Mouse (Mus musculus) stomach, postnatal 0 days (tissue): ENCODE results near the gene Sparc. TPM values are rescaled to one million over a fixed set of nuclear protein-coding genes. Genes with fewer than 3 reads are reported as not detected.

Experiments
- ATAC-seq: fragments of 200-750 bp; cut with Nextera tagmentation; 2 replicates; pipeline ENCODE4 v1.8.0; 2017; ENCODE audit not compliant: low FRiP score, low TSS enrichment
- DNase-seq: peaks from one replicate; pipeline ENCODE4 v3.0.0-alpha.2; 2016; ENCODE audit warnings: low spot score
- H3K27ac ChIP-seq: fragments of 300-500 bp; sonication (generic); replicated peaks from 2 replicates; pipeline ENCODE4 v1.5.1; 2014; ENCODE audit warnings: mild to moderate bottlenecking, control low read depth
- H3K27me3 ChIP-seq: fragments of 300-500 bp; sonication (generic); 2 replicates; pipeline ENCODE4 v1.6.1; 2014; ENCODE audit warnings: low read length; ENCODE audit not compliant: control insufficient read depth, insufficient read depth
- H3K36me3 ChIP-seq: fragments of 300-500 bp; sonication (generic); 2 replicates; pipeline ENCODE4 v1.6.1; 2014; ENCODE audit warnings: low read length, mixed read lengths; ENCODE audit not compliant: control insufficient read depth, insufficient read depth
- H3K4me1 ChIP-seq: fragments of 300-500 bp; sonication (generic); replicated peaks from 2 replicates; pipeline ENCODE4 v1.6.1; 2014; ENCODE audit warnings: antibody characterized with exemption; ENCODE audit not compliant: control insufficient read depth, insufficient read depth
- H3K4me2 ChIP-seq: fragments of 300-500 bp; sonication (generic); replicated peaks from 2 replicates; pipeline ENCODE4 v1.6.1; 2014; ENCODE audit warnings: low read depth, mild to moderate bottlenecking, control low read depth, moderate library complexity
- H3K4me3 ChIP-seq: fragments of 300-500 bp; sonication (generic); 2 replicates; pipeline ENCODE4 v1.5.1; 2014; ENCODE audit warnings: low read depth, low read length, control low read depth
- H3K9ac ChIP-seq: fragments of 300-500 bp; sonication (generic); 2 replicates; pipeline ENCODE4 v1.6.1; 2014; ENCODE audit warnings: mild to moderate bottlenecking, low read length, control low read depth, mixed read lengths
- H3K9me3 ChIP-seq: fragments of 300-500 bp; sonication (generic); 2 replicates; pipeline ENCODE4 v1.6.1; 2016; ENCODE audit warnings: low read length; ENCODE audit not compliant: control insufficient read depth
- CTCF ChIP-seq: IDR thresholded peaks from 2 replicates; pipeline ENCODE4 v1.5.1; 2016; ENCODE audit warnings: antibody characterized with exemption, low read depth, mild to moderate bottlenecking, moderate library complexity
- EP300 ChIP-seq: optimal IDR thresholded peaks from 2 replicates; pipeline ENCODE3; 2016; ENCODE audit warnings: antibody characterized with exemption
- WGBS: fragments of 180-500 bp; shearing (Covaris S2); extraction: QIAGEN DNeasy Blood & Tissue Kit; methylation state at CpG from one replicate; pipeline ENCODE4 v1.1.7; 2014; 5-methylcytosine and 5-hydroxymethylcytosine counted together
- polyA plus RNA-seq: library from polyadenylated mRNA; unstranded; fragments of >200 nt; fragmentation: Nextera tagmentation; extraction: Ambion mirVana; gene quantifications from 2 replicates; pipeline ENCODE4 v1.2.1, GENCODE M21; 2015

Sparc gene
- polyA plus RNA-seq, 1 experiment from 2014 or later: 1,849 TPM

DNA sequence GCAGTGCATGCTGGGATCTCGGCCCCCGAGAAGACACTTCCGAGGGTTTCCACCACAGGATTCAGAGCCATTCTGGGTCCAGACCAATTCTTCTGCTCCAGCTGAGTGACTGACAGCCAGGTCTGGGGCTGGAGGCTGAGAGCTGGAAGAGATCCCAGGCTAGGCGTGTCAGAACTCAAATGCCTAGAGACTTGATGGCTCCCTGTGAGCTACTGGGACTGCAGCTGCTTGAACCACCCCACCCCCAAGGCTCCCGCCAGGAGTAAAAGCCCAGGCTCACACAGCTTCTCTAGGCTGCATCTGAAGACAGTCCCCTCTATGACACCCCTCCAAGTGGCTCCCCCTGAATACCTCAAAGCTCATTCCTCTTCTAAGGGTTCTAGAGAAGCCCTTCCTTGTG lies 44.6 kb downstream of the Sparc start:
- no peak overlapping the region for H3K9ac ChIP-seq
- H3K4me2 ChIP-seq: no peak overlapping the region
- no peak overlapping the region; the same call in 1 of the 2 replicates for H3K27ac ChIP-seq
- ATAC-seq (no peak; the same call in 1 of the 2 replicates), DNase-seq (peak; percentile 34)
- 18% methylated on average over 5 of the region's 5 CpGs for WGBS
- TF ChIP-seq CTCF: no peak
- no peak for TF ChIP-seq EP300
- peaks cover 7% of the 10 kb centered on the region for H3K4me1 ChIP-seq
- H3K9me3 ChIP-seq: no peaks in the 10 kb centered on the region
- no peak overlapping the region for H3K4me3 ChIP-seq
- no peaks in the 10 kb centered on the region for H3K27me3 ChIP-seq
- no peaks in the 10 kb centered on the region for H3K36me3 ChIP-seq

DNA sequence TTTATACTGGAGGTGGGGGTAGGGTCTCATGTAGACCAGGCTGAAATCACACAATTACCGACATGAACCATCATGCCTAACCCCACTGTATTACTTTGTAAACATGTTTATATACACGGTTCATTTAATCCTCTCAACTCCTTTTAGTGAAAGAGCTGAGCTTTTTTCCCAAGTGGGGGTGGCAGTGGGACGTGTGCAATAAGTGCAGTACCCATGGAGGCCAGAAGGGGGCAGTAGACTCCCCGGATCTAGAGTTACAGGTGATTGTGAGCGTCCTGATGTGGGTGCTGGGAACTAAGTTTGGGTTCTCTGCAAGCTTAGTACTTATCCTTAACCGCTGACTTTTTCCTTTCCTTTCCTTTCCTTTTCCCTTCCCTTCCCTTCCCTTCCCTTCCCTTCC lies 49.1 kb downstream of the Sparc start:
- no peaks in the 10 kb centered on the region for H3K9me3 ChIP-seq
- peak; percentile 58 for TF ChIP-seq CTCF
- TF ChIP-seq EP300: no peak
- H3K4me2 ChIP-seq: no peak overlapping the region

DNA sequence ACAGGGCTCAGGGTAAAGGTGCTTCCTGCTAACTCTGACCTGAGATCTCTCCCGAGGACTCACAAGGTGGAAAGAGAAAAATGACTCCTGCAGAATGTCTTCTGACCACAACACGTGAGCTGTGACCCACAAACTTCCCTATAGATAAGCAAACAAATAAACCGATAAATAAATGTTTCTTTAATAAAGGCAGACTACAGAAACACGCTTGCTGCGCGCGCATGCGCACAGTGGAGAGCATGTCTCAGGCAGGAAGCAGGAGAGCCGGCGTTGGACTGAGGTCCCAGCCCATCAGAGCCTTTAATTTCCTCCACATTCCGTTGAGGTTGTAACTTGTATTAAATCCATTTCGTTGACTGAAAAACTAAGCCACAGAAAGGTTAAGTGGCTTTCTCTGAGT lies 49.6 kb downstream of the Sparc start:
- Histone ChIP-seq H3K4me1 (no peaks in the 10 kb centered on the region), H3K9me3 (no peaks in the 10 kb centered on the region), H3K36me3 (no peaks in the 10 kb centered on the region), H3K4me2 (no peak overlapping the region), H3K4me3 (no peak overlapping the region), H3K27me3 (no peaks in the 10 kb centered on the region), H3K9ac (no peak overlapping the region), H3K27ac (no peak overlapping the region)
- 80% methylated on average over 12 of the region's 12 CpGs for WGBS
- ATAC-seq (no peak), DNase-seq (no peak)
- TF ChIP-seq CTCF: no peak
- no peak for TF ChIP-seq EP300

More for the DNA sequence above, 49.1 kb downstream of the Sparc start:
- Histone ChIP-seq H3K4me1 (peaks cover 4% of the 10 kb centered on the region), H3K27me3 (no peaks in the 10 kb centered on the region), H3K36me3 (no peaks in the 10 kb centered on the region), H3K9ac (no peak overlapping the region), H3K4me3 (no peak overlapping the region), H3K27ac (no peak overlapping the region)
- DNase-seq: no peak
- no peak for ATAC-seq
- 53% methylated on average over 6 of the region's 6 CpGs for WGBS

DNA sequence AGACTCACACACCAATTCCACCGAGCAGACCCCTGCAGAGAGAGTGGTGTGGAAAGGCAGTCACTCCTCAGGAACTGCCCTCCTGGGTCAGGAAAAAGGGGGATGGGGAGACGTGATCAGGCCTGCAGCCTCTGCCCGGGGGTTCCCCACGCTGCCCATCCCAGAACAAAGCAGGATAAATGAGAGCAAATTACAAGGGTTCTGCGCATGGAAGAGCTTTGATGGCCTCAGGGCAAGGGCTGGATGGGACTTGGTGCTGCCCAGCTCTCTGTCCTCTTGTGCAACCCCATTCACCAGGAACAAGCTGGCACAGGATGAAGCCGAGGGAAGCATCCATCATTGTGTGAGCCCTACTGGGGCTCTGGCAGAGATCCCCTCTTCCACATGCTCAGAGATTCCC lies 51.0 kb downstream of the Sparc start:
- no peak overlapping the region for H3K4me2 ChIP-seq
- H3K36me3 ChIP-seq: no peaks in the 10 kb centered on the region
- ATAC-seq: no peak
- TF ChIP-seq CTCF: no peak
- no peak for TF ChIP-seq EP300
- no peak overlapping the region for H3K9ac ChIP-seq
- H3K9me3 ChIP-seq: no peaks in the 10 kb centered on the region
- WGBS: 54% methylated on average over 6 of the region's 6 CpGs
- DNase-seq: no peak
- H3K27ac ChIP-seq: no peak overlapping the region
- no peaks in the 10 kb centered on the region for H3K4me1 ChIP-seq
- no peaks in the 10 kb centered on the region for H3K27me3 ChIP-seq
- H3K4me3 ChIP-seq: no peak overlapping the region

DNA sequence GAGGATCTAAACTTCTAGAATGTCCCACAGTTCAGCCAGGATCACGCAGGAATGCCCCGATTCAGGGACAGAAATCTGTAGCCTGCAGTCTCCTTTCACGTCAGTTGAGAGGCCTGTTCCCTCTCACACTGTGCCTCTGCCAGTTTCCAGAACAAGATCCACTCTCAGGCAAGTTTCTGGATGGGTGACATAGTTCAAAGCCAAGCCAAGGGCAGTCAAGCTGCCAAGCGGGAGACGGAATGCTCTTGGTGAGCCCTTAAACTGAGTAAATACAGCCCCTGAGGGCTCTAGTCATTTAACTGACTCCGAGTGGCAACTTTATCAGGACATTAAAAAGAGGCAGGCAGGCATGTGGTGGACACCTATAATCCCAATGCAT lies 53.9 kb downstream of the Sparc start:
- Histone ChIP-seq H3K36me3 (no peaks in the 10 kb centered on the region), H3K9me3 (no peaks in the 10 kb centered on the region), H3K27ac (no peak overlapping the region), H3K4me2 (no peak overlapping the region), H3K4me1 (no peaks in the 10 kb centered on the region), H3K4me3 (no peak overlapping the region), H3K27me3 (no peaks in the 10 kb centered on the region), H3K9ac (no peak overlapping the region)
- 39% methylated on average over 6 of the region's 6 CpGs for WGBS
- TF ChIP-seq CTCF: no peak
- no peak for TF ChIP-seq EP300
- ATAC-seq (0 out of 2 replicates have a peak, but pooled peaks have one; percentile 10), DNase-seq (no peak)

DNA sequence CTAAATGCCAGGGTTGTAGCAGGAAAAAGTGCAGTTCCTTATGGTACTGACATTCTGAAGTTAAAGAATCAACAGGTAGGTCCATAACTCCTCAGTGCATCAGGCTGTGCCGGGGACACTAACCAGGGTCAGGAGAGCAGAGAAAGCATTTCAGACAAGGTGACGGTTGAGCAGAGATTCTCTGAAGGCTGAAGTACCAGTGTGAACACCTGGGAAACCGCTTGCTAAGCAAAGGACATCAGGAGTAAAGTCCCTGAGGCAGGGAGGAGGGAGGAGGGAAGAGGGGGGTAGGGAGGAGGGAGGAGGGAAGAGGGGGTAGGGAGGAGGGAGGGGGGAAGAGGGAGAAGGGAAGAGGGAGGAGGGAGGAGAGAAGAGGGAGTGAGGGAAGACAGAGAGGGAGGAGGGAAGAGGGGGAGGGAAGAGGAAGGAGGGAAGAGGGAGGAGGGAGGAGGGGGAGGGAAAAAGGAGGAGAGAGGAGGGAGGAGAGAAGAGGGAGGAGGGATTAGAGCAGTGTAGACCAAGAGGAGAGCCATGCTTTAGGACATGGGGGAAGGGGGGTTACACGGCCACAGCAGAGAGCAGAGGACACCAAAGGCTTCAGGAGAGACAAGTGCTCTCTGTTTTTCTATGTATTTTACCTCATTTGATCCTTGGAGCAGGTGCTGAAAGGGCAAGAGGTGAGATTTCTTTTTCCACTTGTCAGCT lies 54.4 kb downstream of the Sparc start:
- DNase-seq: no peak
- TF ChIP-seq CTCF (no peak), EP300 (no peak)

More for the DNA sequence above, 54.4 kb downstream of the Sparc start:
- Histone ChIP-seq H3K4me2 (no peak overlapping the region), H3K4me3 (no peak overlapping the region), H3K9me3 (no peaks in the 10 kb centered on the region), H3K36me3 (no peaks in the 10 kb centered on the region), H3K4me1 (no peaks in the 10 kb centered on the region), H3K27me3 (no peaks in the 10 kb centered on the region), H3K9ac (no peak overlapping the region), H3K27ac (no peak overlapping the region)
- WGBS: 62% methylated on average over 4 of the region's 4 CpGs
- no peak for ATAC-seq
